Mouse (Mus musculus) mouse trophoblast stem cell (cell line): ENCODE results near the gene Nudt14.

ENCODE experiments used
- in situ Hi-C, 2 experiments: fragments of 300-500 bp; cut with MseI, MboI; formaldehyde crosslinking; loops; 2 replicates in 1 of 2; 3 replicates in 1 of 2; pipeline ENCODE4 v1.15.1; 2025

The Nudt14 gene

GRCm38 (mm10) chr12:112941776-112942713 is at the start of gene Nudt14:
TSS of gene Nudt14 (minus strand) at chr12:112942124.
- in situ Hi-C loops: no loop called here

DNA sequence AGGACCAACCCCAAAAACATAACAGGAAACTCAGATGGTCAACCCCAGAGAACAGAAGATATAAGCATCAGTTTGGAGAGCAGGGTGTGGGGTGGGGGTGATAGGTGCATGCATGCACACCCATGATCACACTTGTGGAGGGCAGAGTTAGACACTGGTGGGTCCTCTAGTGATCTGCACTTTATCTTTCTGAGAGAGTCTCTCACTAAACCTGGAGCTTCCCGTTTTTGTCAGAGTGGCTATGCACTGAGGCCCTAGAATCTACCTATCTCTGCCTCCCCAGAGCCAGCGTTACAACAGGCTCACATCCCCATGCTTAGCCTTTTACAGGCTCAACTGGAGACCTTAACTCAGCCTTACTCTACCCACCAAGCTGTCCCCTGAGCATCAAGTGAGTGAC is 49.5 kb upstream of the Nudt14 start:
- in situ Hi-C loops: no loop called here

- in situ Hi-C loops: no loop called here
Measured at GRCm38 (mm10) chr12:112990706-112991405, 48.9 kb upstream of the Nudt14 start.

DNA sequence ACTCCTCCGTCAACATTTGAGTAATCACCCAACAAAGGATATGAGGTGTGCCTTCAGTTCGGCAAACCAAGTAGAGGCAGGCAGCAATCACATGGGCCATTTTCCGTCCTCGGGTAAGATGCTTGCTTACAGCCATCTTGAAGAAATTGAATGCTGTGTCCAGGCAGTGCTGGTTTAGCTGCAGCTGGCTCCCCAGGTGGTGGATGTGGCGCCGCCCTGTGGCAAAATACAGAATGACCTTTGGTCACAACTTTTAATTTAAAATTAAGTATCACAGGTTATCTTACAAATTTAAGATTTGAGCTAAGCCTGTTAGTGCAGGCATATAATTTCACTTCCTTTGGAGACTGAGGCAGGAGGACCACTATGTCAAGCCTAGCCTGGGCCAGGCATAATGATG is 46.0 kb upstream of the Nudt14 start:
- in situ Hi-C loops: no loop called here

GRCm38 (mm10) chr12:112985346-112985745 is 43.4 kb upstream of the Nudt14 start:
- in situ Hi-C loops: no loop called here

- in situ Hi-C loops: no loop called here
Measured at GRCm38 (mm10) chr12:112982031-112982430, 40.1 kb upstream of the Nudt14 start.

DNA sequence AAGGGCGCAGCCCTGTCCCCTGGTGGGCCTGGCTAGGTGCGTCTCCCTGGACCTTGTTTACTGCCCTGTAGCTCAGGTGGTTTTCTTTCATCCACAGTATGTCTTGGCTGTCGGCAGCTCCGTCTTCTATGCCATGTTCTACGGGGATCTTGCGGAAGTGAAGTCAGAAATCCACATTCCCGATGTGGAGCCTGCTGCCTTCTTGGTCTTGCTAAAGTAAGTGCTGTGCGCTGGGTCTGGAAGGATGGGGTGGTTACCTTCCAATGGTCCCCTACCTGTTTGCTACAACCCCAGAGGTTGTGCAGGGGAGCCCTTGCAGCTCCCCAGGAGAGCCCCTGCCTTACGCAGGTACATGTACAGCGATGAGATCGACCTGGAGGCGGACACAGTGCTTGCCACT is 35.2 kb upstream of the Nudt14 start:
- in situ Hi-C loops: no loop called here

DNA sequence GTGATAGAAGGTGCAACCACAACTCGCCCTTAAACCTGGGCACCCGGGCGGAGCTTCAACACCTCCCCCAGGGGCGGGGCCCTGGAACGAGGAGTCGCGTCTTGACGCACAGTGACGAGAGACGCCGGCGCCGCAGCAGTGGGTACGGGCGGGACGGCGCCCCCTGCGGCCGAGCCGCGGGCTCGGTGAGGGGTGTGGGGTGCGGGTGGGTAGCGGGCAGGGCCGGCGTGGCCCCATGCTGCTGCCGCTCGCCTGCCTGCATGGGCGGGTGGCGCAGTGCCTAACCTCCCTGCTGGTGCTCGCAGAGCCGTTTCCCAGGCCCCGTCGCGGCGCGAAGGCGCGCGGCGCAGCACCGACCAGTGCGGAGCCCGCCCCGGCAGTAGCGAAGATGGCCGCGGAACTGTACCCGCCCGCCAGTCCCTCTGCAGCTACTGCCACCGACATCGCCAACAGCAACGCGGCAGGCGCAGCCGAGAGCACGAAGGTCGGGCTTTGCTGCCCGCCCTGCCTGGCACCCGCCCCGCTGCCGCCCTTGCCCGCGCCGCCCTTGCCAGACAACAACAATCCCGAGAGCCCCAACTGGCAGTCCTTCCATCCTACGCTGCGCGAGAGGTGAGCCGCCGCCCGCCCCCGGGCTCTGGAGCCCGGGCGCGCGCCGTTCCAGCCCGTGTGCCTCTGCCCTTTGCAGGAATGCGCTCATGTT is 34.6 kb upstream of the Nudt14 start, which contains the start of gene Btbd6:
Btbd6 (plus strand) TSS at position 112 of the 703 bp plus-strand sequence.
- in situ Hi-C loops: no loop called here

DNA sequence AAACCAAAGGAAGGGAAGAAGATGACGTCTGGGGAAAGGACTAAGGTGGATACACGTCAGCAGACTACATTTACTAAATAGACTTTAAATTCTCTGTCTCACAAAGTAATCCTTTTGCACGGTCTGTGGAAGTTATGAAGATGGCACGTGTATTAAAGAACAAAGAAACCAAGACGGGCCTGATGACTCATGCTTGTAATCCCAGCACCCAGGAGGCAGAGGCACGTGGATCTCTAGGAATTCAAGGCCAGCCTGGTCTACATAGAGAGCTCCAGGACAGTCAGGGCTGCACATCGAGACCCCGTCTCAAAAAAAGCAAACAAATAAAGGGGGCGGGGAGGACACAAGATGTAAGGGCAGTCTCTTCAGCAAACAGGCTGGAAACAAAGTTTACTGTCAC is 32.8 kb upstream of the Nudt14 start:
- in situ Hi-C loops: no loop called here

DNA sequence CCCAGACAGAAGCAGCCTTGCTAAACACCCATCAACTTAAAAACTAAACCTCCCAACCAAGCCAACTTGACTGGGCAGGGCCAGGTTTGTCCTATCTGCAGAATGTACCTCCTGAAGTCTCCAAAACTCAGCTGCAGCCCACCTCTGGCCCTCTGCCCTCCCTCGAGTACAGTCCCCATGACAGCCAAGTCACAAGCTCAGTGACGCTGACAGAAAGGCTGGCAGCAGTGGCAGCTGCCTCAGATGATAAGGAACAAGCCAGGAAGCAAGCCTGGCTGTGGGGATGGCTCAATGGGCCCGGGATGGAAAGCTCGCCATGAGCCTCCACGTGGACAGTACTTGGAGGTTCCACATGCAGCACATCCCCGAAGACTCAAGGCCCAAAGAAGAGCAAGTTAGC is 27.7 kb upstream of the Nudt14 start:
- in situ Hi-C loops: no loop called here

- in situ Hi-C loops: no loop called here
Measured at GRCm38 (mm10) chr12:112968943-112969342, 27.0 kb upstream of the Nudt14 start.

DNA sequence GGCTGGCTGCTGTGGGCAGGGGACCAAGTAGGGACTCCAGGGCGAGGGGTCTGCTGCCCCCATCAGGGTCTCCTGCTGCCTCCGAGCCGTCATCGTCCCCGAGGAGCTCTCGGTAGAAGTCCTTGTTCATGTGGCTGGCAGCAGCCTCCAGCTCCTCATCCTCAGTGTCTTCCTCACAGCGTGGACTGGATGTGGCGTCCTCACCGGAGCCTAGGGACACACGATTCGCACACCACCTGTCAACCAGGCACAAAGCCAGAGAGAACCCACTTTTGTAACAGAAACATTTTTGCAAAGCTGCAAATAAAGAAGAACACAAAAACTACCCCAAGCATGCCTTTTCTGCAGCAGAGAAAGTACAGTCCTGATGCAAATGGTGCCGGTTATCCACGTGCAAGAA is 23.9 kb upstream of the Nudt14 start:
- in situ Hi-C loops: no loop called here

GRCm38 (mm10) chr12:112961872-112962271 is 19.9 kb upstream of the Nudt14 start:
- in situ Hi-C loops: no loop called here

GRCm38 (mm10) chr12:112961428-112961827 is 19.5 kb upstream of the Nudt14 start:
- in situ Hi-C loops: no loop called here

- in situ Hi-C loops: no loop called here
Measured at GRCm38 (mm10) chr12:112959421-112959820, 17.5 kb upstream of the Nudt14 start.

DNA sequence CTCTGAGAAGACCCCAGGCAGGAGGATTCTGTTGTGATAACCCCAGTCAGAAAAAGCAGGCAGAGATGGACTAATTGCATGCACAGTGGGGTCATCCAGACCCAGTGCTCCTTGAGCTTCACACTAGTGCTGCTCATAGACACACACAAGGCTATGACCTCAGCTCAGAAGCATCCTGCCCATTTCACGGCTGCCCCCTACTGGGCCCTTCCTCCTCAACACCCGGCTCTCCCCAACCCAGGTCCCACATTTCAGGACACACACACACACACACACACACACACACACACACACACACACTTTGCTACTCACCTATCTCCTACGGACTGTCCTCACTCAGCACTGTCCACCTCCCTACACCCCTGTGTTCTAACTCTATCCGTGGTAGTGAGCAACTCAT is 16.4 kb upstream of the Nudt14 start:
- in situ Hi-C loops: no loop called here

DNA sequence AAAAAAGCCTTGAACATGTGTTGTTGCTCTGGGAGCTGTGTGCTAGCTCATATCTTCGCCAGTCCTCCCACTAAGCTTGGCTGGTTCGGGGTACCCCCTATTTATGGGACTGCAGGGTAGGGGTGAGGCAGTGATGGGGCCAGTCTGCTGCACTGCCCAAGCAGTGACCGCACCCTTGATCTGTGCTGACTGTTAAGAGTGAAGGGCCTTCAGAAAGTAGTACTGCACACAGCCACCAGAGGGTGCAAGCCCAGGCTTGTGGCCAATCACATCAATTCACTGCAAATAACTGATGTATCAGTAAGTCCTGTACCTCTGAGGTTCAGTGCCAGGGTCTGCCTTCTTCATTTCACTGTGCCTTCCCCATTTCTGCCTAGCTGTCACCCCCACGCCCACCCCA is 13.9 kb upstream of the Nudt14 start:
- in situ Hi-C loops: no loop called here

GRCm38 (mm10) chr12:112952926-112953565 is 11.1 kb upstream of the Nudt14 start:
- in situ Hi-C loops: no loop called here

DNA sequence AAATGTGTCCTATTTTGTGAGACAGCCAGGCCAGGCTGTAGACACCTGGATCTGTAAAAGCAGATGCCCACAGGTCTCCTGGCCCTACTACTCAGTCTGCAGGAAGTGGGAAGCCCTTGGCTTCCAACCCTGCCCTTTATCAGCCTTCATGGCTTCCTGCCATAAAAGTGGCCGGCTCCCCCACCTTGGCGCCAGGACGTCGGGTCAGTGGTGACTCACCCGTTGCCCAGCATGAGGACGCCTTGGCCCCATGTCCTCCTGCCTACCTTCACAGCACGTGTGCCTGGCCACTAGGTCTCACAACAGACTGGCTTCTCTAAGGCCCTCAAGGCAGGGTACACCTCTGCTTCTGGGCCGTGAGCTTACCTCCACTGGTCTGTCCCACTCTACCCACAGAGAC is 10.5 kb upstream of the Nudt14 start:
- in situ Hi-C loops: no loop called here

- in situ Hi-C loops: no loop called here
Measured at GRCm38 (mm10) chr12:112951150-112951842, 9.4 kb upstream of the Nudt14 start.

- in situ Hi-C loops: no loop called here
Measured at GRCm38 (mm10) chr12:112950761-112951129, 8.8 kb upstream of the Nudt14 start.
